Mouse (Mus musculus) kidney, adult 9 months (tissue): ENCODE results near the gene BC035044.
"Not testable (repeated sequence)": the region's sequence is repeated elsewhere in the genome, so short reads cannot be mapped to it uniquely, and the experiment has no call there.

Experiments used
- DNase-seq: peaks from one replicate; pipeline ENCODE4 v3.0.0; 2022

BC035044 gene

GRCm38 (mm10) chr6:128849902-128850301 lies 41.0 kb downstream of the BC035044 start:
- DNase-seq: peak; percentile 68

DNA sequence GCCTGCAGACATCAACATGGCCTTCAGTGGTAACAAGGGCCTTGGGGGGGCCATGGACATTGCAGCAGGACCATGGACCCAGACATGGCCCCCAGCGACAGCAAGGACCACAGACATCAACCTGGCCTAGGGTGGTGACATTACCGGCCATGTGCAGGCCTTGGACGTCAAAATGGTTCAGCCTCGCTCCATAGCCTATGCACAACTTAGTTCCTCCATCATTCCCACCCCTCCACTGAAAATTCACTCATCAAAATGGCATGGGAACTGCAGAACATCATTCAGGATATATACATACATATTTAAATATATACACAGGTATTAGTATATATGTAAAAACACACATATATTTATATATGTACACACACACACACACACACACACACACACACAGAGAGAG lies 43.5 kb downstream of the BC035044 start:
- DNase-seq: no peak

- no peak for DNase-seq
Observed at GRCm38 (mm10) chr6:128845998-128846542, 44.9 kb downstream of the BC035044 start.

DNA sequence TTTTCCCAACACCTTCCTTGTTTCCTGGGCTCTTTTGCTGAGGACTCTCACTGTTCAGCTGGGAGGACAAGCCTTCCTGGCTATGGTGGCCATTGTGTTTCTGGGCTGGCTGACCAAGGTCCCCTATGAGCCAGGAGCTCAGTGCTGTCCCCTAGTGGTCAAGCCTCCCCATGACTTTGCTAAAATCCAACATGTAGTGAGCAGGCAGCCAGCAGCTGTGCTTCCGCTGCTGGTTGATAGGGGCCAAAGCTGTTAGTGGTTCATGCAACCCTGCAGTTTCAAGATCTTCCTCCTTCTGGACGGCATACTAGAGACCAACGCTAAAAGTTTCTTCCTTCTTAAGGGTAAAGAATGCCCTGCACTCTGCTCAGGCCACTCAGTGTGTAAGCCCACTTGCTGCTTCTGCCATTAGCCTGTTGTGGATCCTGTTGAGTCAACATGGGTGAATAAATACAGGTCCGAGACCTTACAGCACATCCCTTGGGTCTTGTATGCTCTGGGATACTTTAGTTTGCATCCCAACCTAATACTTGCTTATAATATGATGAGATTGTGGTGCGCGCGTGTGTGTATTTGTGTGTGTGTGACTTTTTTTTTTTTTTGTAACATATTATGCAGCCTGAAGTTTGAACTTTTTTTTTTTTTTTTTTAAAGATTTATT lies 45.5 kb downstream of the BC035044 start:
- peak; percentile 95 for DNase-seq

GRCm38 (mm10) chr6:128844586-128845080 lies 46.3 kb downstream of the BC035044 start:
- no peak for DNase-seq

DNA sequence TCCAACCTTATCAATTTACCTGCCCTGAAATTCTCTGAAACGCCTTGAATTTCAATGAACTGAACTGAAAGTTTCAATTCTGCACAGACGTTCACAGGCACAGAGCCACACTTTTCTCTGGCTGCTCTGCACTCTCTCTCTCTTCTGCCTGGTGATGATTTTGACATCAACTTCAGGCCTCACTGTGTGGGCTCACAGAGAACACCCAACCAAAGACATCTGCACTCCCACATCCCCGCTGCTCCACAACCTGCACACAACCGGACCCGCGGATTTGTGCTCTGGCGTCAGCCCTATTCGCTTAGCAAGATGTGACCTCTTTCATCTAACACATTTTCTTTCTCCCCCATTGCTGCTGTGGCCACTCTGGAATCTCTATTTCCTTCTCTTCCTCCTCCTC lies 46.8 kb downstream of the BC035044 start:
- no peak for DNase-seq

GRCm38 (mm10) chr6:128843479-128843992 lies 47.4 kb downstream of the BC035044 start:
- peak; percentile 77 for DNase-seq

GRCm38 (mm10) chr6:128842945-128843478 lies 47.9 kb downstream of the BC035044 start:
- DNase-seq: peak; percentile 97

GRCm38 (mm10) chr6:128842356-128842944 lies 48.5 kb downstream of the BC035044 start:
- DNase-seq: no peak

DNA sequence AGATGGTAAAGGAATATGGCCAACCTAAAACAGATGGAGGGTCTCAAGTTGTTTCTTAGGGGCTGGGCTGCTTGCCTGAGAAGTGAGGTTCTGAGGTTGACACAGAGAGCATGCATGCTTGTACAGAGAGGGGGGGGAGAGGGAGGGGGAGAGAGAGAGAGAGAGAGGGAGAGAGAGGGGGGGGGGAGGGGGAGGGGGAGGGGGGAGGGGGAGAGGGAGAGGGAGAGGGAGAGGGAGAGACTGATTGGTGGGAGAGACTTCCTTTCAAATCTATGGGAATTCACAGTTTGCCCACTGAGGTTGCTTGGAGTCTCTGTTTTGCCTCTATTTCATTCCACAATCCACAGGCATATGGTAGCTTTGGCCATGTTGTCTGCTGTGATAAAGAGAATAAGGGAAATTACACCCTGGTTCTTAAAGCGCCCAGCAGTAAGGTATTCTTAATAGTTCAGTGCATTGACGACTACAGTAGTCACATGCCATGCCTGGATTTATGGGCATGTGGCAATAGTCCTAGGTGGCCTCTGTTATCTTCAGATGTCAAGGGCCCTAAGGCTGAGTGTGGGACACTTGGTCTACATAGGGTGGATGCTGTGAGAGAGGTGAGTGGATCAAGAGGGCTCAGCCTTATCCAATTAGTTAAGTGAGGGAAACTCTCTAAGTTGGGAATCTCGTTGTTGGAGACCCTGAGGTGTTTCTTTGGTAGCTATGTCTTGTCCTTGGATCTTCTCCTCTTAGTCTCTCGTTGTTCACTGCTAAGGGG lies 49.4 kb downstream of the BC035044 start:
- DNase-seq: no peak

DNA sequence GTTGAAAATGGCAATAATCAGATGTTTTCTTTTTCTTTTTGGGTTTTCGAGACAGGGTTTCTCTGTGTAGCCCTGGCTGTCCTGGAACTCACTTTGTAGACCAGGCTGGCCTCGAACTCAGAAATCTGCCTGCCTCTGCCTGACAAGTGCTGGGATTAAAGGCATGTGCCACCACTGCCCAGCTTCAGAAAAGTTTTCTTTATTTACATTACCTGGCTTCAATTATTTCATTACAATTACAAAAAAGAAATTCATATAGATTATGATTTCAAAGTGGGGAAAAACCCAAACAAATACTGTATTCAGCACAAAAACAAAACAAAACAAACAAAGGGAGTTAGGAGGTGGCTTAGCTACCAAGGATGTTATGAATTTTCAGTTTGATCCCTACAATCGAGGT lies 50.3 kb downstream of the BC035044 start:
- not testable (repeated sequence) for DNase-seq

DNA sequence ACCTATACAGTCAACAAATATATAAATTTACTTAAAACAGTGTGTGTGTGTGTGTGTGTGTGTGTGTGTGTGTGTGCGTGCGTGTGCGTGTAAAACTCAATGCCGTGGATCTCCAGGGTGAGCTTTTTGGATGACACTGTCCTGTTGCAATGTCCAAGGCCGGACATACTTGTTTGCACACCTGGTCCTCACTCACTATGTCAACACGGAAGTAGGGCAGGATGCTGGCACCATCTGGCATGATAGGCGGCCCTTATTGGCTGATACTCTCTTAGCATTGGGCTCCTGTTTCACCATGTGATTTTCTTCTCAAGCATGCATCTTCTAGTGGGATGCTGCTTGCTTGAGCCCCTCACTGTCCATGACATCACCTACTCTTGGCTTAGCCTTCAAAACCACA lies 51.0 kb downstream of the BC035044 start:
- no peak for DNase-seq

GRCm38 (mm10) chr6:128839266-128839771 lies 51.6 kb downstream of the BC035044 start:
- DNase-seq: peak; percentile 94

DNA sequence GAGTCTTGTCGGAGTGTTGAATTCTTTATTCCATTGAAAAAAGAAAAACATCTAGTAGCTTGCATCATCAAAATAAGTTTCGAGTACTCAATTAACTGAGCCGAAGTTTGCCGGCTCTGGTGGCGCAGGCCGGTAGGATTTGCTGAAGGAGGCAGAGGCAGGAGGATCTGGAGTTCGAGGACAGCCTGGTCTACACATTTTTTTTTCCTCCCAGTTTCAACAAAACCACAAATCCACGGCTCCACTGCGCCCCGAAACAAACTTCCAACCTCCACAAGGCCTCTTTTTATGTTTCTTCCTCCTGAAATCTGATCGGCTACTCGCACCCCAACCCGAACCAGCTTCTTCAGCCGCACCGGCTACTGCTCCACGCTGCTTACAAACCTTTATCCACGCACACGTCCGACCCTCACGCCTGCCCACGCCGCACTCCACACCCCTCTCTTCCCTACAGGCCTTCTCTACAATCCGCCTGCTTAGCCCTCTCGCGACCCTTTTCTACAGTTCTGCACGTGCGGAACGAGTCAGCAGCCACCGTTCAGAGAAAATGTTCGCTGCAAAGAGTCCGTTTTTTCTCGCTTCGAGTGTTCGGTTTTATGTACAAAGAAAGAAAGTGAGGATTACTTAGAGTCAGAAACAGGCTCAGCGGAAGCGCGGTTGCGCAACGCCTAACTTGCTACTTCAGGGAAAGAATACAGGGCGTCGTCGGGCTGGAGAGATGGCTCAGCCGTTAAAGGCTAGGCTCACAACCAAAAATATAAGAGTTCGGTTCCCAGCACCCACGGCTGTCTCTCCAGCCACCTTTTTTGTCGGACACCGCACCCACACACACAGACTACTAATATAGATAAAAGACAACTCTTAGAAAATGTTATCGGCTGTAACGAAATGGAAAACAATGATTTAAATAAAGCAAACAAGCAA lies 52.3 kb downstream of the BC035044 start:
- peak; percentile 94 for DNase-seq

- no peak for DNase-seq
Observed at GRCm38 (mm10) chr6:128837454-128838341, 53.2 kb downstream of the BC035044 start.

- no peak for DNase-seq
Observed at GRCm38 (mm10) chr6:128836955-128837334, 54.0 kb downstream of the BC035044 start.

GRCm38 (mm10) chr6:128836191-128836954 lies 54.6 kb downstream of the BC035044 start:
- DNase-seq: no peak

DNA sequence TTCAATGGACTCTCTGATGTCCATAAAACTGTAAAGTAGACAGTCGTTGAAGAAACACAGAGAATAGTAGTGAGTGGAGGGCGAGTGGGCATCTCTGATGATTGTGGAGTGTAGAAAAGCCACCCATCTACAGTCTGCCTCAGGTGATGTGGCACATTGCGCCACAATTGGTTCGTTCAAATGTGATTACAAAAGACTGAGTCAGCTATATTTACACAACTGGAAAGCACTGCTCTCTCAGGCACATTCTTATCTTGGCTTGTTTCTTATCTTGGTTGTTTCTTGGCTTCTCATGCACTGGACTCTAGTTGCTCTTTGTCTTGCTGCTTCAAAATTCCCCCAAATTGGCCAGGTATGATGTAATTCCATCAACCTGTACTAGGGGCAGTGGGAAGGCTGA lies 55.4 kb downstream of the BC035044 start:
- DNase-seq: no peak

DNA sequence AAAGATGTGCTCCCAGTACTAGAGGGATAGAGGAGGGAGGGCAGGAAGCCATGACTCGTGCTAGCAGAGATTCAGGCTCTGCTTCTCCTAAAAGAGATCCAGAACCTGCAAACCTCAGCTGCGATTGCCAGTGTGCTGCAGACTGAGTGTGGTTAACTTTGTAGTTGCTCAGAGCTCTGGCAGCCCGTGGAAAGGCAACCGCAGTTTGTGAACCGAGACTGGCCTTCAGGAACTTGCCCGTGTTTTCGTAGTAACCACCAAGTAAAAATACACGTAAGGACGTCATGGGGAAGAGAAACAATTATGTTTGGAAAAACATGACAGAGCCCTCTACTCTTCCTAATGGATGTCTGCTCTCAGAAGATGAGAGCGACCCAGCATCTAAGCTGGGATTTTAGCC lies 57.9 kb downstream of the BC035044 start:
- DNase-seq: no peak

- DNase-seq: no peak
Observed at GRCm38 (mm10) chr6:128829837-128830236, 61.1 kb downstream of the BC035044 start.
